Mouse (Mus musculus): ENCODE measurements around the gene Olfr1419. TPM values are rescaled to one million over a fixed set of nuclear protein-coding genes. Genes with fewer than 3 reads are reported as not detected.
A peak's percentile ranks its signal among the peaks of the same experiment; 100 is the strongest.
"Not testable (repeated sequence)": the region's sequence is repeated elsewhere in the genome, so short reads cannot be mapped to it uniquely, and the experiment has no call there.

Gene Olfr1419
- polyA plus RNA-seq (2015; fragmentation: Nextera tagmentation; extraction: Ambion mirVana), result 0.05 TPM in 1 of 2 replicates, not detected in the other

DNA sequence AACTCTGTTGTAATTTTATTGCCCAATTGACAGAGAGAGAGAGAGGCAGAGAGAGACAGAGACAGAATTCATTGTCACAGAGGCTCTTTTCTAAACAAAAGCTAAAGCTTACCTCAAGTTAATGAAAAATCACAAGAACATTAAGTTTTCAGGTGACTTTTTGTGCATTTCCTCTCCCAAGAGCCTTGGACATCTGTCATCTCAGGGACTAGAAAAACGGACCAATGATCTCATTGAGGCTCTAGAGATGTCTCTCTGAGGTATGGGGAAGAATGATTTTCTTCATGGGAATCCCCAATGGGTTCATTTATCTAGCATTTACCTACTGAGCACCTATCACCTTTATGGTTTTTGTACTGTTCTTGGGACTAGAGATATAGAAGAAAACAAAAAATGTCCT is at the start of gene Olfr1419:
TSS of gene Olfr1419 (minus strand) at position 101 of the 400 bp plus-strand sequence.
- no peaks in the 10 kb centered on the region for H3K4me1 ChIP-seq
- no peak within 1 kb of the TSS for H3K9ac ChIP-seq
- ATAC-seq (replicated peaks), result no peak
- H3K36me3 ChIP-seq (replicated peaks), result no peaks in the 10 kb centered on the region
- no peak within 1 kb of the TSS for H3K27ac ChIP-seq
- no peak within 1 kb of the TSS for H3K4me2 ChIP-seq
- 52% methylated on average over 1 of the region's 1 CpGs for whole genome bisulfite sequencing
- H3K4me3 ChIP-seq, result no peak within 1 kb of the TSS
- H3K9me3 ChIP-seq, result no peaks in the 10 kb centered on the region
- H3K27me3 ChIP-seq (replicated peaks), result no peaks in the 10 kb centered on the region

DNA sequence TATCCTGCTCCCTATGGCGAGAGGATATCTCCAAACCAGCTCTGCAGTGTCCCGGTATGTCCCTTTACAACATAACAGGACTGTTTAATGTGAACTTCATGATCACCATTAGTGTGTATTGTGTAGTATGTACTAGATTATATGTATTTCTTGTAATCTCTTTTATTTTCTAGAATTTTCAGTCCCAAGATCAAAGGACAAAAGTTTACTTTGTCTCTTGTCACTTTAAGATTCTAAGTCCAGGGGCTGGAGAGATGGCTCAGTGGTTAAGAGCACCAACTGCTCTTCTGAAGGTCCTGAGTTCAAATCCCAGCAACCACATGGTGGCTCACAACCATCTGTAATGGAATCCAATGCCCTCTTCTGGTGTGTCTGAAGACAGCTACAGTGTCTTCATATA is 47.6 kb upstream of the Olfr1419 start:
- 97% methylated on average over 2 of the region's 2 CpGs for WGBS
- H3K9me3 ChIP-seq; H3K27me3 ChIP-seq (replicated peaks); H3K27ac ChIP-seq; ATAC-seq (replicated peaks); H3K4me2 ChIP-seq; H3K4me3 ChIP-seq; H3K9ac ChIP-seq; H3K4me1 ChIP-seq: not testable (repeated sequence)
- peaks cover 58% of the 10 kb centered on the region for H3K36me3 ChIP-seq (replicated peaks)

DNA sequence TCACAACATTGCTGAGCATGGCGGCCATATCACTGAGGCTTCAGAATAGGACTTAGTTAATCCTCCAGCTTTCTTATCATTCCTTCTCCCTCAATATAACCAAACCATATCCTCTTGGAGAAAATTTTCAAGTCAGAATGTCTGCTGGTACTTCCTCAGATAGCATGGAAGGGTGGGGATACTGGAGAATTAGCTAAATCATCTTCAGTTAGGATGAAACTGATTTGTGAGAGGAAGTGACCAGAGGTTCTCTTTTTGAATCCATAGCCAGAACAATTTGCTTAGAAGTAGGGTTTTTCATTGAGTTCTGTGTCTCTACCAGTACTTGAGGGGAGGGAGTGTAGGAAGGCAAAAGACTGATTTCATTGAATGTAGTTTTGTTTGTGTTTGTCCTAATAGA is 47.2 kb upstream of the Olfr1419 start:
- H3K4me2 ChIP-seq, result no peak overlapping the region
- ATAC-seq (replicated peaks), result no peak
- no peaks in the 10 kb centered on the region for H3K4me1 ChIP-seq
- peaks cover 54% of the 10 kb centered on the region for H3K36me3 ChIP-seq (replicated peaks)
- no peak overlapping the region for H3K27ac ChIP-seq
- no peak overlapping the region for H3K4me3 ChIP-seq
- no peak overlapping the region for H3K9ac ChIP-seq
- H3K27me3 ChIP-seq (replicated peaks), result no peaks in the 10 kb centered on the region
- WGBS, result 91% methylated on average over 1 of the region's 1 CpGs
- H3K9me3 ChIP-seq, result no peaks in the 10 kb centered on the region

DNA sequence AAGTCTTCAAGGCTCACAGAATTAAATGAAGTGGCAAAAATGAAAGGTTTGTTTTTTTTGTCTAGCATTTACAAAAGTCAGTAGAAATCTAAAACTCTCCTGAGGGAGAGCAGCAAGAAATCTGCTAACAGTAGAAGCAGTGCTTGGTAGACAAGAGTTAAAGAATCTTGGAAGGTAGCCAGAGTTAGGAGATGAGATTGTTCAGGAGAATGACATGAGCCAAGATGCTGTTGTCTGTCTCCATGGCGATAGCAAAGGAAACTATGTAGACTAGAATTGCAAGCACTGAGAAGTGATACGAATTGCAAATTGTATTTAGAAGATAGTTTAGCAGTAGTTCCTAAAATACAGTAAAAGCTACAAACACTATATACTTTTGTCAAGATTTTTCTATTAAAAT is 40.9 kb upstream of the Olfr1419 start:
- Histone ChIP-seq H3K9me3 (no peaks in the 10 kb centered on the region), H3K4me3 (no peak overlapping the region), H3K27me3 (replicated peaks) (no peaks in the 10 kb centered on the region), H3K27ac (no peak overlapping the region), H3K36me3 (replicated peaks) (peaks cover 12% of the 10 kb centered on the region), H3K4me1 (peaks cover 28% of the 10 kb centered on the region), H3K9ac (no peak overlapping the region), H3K4me2 (no peak overlapping the region)
- ATAC-seq (replicated peaks), result no peak
- WGBS, result 19% methylated on average over 2 of the region's 2 CpGs

DNA sequence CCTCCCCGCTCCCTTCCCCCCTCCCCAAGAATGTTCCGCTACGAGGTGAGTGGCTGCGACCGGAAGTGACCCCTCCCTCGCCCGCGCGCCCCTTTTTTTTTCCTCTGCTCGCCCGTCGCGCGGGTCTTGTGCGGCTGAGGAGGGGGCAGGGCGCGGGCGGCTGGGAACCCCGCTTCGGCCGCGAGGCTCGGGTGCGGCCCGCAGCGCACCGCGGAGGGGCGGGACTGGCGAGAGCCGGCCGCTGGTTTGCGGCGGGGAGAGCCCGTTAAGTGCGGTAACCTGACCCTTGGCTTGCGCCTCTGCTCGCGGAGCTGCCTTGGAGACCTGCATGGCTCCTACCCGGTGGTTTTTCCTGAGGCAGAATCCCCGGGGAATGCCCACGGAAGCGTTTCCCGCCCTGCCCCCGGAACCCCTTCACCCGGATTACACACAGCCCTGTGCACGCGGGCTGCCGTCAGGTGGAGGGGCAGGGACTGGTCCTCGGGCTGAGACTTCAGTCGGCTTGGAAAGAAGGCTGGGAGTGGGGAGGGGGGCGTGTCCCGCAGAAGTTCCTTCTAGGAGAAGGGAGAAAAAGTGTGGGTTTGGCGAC is 37.7 kb upstream of the Olfr1419 start:
- under 1% methylated on average over 47 of the region's 54 CpGs for WGBS
- Histone ChIP-seq H3K9me3 (no peaks in the 10 kb centered on the region), H3K27ac (peak overlapping the region; percentile 90), H3K27me3 (replicated peaks) (no peaks in the 10 kb centered on the region), H3K4me2 (peak overlapping the region; percentile 79), H3K9ac (peak overlapping the region; percentile 84), H3K4me3 (peak overlapping the region; percentile 90), H3K36me3 (replicated peaks) (peaks cover 3% of the 10 kb centered on the region; the same call in 1 of the 2 replicates), H3K4me1 (peaks cover 28% of the 10 kb centered on the region)
- peak; percentile 80 for ATAC-seq (replicated peaks)

DNA sequence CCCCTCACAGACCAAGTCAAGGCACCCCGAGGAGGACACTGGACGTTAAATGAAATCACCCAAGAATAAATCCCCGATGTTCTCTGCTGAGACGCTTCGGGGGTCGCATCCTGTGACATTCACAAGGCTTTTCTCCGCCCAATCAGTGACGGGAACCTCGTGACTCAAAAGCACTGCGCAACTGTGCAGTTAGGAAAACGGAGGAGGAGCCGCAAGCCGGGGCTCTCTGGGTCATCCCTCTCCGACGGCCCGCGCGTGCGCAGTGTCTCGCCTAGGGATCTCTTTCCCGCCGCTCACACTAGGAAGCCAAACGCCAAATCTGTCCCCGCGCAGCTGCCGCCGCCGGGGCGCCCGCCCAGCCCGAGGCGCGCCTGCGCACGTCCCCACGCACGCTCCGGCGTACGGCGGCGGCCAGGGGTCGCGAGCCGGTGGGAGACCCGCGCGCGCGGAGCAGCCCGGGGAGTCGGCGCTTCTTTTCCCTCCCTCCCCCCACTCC is 37.2 kb upstream of the Olfr1419 start, which contains the start of gene Patl1:
TSS of gene Patl1 (plus strand) at position 363 of the 496 bp plus-strand sequence.
- H3K4me1 ChIP-seq, result peaks cover 28% of the 10 kb centered on the region
- H3K27me3 ChIP-seq (replicated peaks), result no peaks in the 10 kb centered on the region
- H3K36me3 ChIP-seq (replicated peaks), result peaks cover 3% of the 10 kb centered on the region; the same call in 1 of the 2 replicates
- H3K27ac ChIP-seq, result peak within 1 kb of the TSS; percentile 90
- H3K9ac ChIP-seq, result peak within 1 kb of the TSS; percentile 84
- ATAC-seq (replicated peaks), result peak; percentile 97
- H3K9me3 ChIP-seq, result no peaks in the 10 kb centered on the region
- peak within 1 kb of the TSS; percentile 79 for H3K4me2 ChIP-seq
- peak within 1 kb of the TSS; percentile 90 for H3K4me3 ChIP-seq
- WGBS, result under 1% methylated on average over 44 of the region's 53 CpGs

DNA sequence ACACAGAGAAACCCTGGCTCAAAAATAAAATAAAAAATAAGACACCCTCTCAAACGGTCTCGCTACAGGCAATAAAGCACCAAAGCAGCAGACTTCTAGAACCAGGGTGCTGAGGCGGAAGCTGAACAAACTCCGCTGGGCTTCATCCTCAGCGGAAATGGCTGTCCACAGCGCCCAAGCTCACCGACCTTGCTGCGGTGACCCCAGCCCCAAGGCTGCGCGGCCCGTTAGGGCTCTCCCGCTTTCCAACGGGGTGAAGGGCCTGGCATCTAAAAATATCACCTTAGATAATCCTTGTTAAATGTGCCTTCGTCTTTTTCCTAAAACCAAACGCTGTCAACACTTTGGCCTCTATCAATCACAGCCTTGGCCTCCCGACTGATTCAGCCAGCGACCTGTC is 36.7 kb upstream of the Olfr1419 start:
- peaks cover 28% of the 10 kb centered on the region for H3K4me1 ChIP-seq
- 5% methylated on average over 17 of the region's 17 CpGs for WGBS
- peak; percentile 54 for ATAC-seq (replicated peaks)
- H3K4me3 ChIP-seq, result peak overlapping the region; percentile 90
- H3K27ac ChIP-seq, result peak overlapping the region; percentile 90
- peaks cover 3% of the 10 kb centered on the region; the same call in 1 of the 2 replicates for H3K36me3 ChIP-seq (replicated peaks)
- no peaks in the 10 kb centered on the region for H3K9me3 ChIP-seq
- H3K27me3 ChIP-seq (replicated peaks), result no peaks in the 10 kb centered on the region
- H3K9ac ChIP-seq, result peak overlapping the region; percentile 84
- H3K4me2 ChIP-seq, result peak overlapping the region; percentile 79

DNA sequence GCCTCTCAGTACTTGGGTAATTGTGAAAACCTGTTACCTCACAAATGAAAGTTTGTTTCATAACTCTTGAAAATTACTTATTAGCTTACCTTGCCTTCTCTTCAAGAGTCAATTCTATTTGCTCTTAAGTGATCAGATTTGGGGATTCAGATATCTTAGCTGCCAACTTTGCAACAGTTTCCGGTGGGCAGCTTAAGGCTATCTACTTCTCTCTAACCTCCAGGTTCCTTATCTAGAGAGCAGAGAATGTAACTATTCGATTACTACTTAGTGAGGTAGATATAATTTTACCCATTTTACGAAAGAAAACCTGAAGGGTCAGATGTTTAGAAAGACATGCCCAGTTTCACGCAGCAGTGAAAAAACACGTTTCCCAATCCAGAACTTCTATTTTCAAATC is 36.1 kb upstream of the Olfr1419 start:
- 92% methylated on average over 5 of the region's 5 CpGs for WGBS
- H3K27ac ChIP-seq, result no peak overlapping the region
- no peak for ATAC-seq (replicated peaks)

DNA sequence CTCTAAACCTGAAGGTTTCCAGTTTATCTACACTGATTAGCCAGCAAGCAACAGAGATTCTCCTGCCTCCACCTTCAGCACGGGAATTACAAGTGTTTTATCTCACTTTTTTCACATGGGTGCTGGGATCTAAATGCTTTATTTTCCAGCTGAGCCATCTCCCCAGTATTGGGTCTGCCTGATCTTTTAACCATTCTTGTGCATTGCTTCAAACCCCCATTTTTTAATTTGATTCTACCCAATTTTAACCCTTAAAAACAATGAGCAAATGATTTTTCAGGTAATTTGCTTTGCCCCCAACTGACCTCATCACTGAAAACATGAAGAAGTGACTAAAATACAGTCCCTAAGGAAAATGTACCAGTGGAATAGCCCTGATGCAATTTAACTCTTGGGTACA is 11.4 kb upstream of the Olfr1419 start, which contains the start of gene Olfr1420:
TSS of gene Olfr1420 (plus strand) at position 301 of the 400 bp plus-strand sequence.
- no peak within 1 kb of the TSS for H3K4me2 ChIP-seq
- H3K9ac ChIP-seq, result no peak within 1 kb of the TSS
- H3K4me3 ChIP-seq, result no peak within 1 kb of the TSS
- no peak within 1 kb of the TSS for H3K27ac ChIP-seq
- no peaks in the 10 kb centered on the region for H3K4me1 ChIP-seq
- no peaks in the 10 kb centered on the region for H3K27me3 ChIP-seq (replicated peaks)
- H3K36me3 ChIP-seq (replicated peaks), result no peaks in the 10 kb centered on the region
- no peaks in the 10 kb centered on the region for H3K9me3 ChIP-seq
- no peak for ATAC-seq (replicated peaks)
- WGBS, result 47% methylated on average over 1 of the region's 1 CpGs

More for the DNA sequence above, 36.1 kb upstream of the Olfr1419 start:
- H3K4me1 ChIP-seq, result peaks cover 28% of the 10 kb centered on the region
- peak overlapping the region; percentile 84; the same call in 1 of the 2 replicates for H3K9ac ChIP-seq
- peak overlapping the region; percentile 79 for H3K4me2 ChIP-seq
- H3K36me3 ChIP-seq (replicated peaks), result peaks cover 3% of the 10 kb centered on the region; the same call in 1 of the 2 replicates
- no peaks in the 10 kb centered on the region for H3K27me3 ChIP-seq (replicated peaks)
- no peaks in the 10 kb centered on the region for H3K9me3 ChIP-seq
- H3K4me3 ChIP-seq, result peak overlapping the region; percentile 90

DNA sequence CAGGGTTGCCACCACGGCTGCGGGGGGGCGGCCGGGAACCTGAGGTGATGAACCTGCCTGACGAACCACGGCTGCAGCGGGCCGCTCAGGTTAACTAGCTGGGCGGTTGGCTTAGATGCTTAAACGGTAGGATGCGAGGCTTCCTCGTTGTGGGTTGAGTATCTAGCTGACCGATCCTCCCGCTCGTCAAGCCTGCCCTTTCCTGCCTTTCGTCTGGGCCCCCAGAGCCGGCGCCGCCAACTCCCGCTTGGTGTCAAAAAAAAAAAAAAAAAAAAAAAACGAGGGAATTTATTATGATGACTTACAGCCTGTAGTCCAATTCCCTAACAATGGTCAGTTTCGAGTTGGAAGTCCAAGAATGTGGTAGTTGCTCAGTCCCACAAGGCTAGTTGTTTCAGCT is 3.5 kb upstream of the Olfr1419 start:
- not testable (repeated sequence) for H3K9me3 ChIP-seq; H3K4me2 ChIP-seq; ATAC-seq (replicated peaks); H3K27ac ChIP-seq; H3K9ac ChIP-seq; H3K27me3 ChIP-seq (replicated peaks); H3K36me3 ChIP-seq (replicated peaks); H3K4me3 ChIP-seq; H3K4me1 ChIP-seq
- 67% methylated on average over 22 of the region's 22 CpGs for WGBS

DNA sequence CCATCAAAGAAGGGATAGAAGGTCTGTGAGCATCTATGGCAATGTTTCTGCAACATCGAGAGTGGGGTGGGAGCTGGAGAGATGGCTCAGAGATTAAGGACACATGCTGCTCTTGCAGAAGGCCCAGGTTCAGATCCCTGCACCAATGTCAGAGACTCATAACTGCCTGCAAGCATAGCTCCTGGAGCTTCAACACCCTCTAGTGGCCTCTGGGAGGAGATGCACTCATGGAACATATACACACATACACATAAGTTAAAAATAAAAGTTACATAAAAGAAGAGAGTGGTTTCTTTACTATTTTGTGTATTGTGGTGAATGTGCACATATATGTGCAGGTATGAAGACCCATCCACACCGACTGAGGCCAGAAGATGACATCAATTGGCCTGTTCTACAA is 7.1 kb downstream of the Olfr1419 start:
- no peak overlapping the region for H3K9ac ChIP-seq
- no peaks in the 10 kb centered on the region for H3K9me3 ChIP-seq
- 78% methylated on average over 2 of the region's 2 CpGs for WGBS
- no peaks in the 10 kb centered on the region for H3K36me3 ChIP-seq (replicated peaks)
- no peak overlapping the region for H3K4me2 ChIP-seq
- no peak overlapping the region for H3K4me3 ChIP-seq
- no peak for ATAC-seq (replicated peaks)
- no peaks in the 10 kb centered on the region for H3K4me1 ChIP-seq
- H3K27me3 ChIP-seq (replicated peaks), result no peaks in the 10 kb centered on the region
- no peak overlapping the region for H3K27ac ChIP-seq

DNA sequence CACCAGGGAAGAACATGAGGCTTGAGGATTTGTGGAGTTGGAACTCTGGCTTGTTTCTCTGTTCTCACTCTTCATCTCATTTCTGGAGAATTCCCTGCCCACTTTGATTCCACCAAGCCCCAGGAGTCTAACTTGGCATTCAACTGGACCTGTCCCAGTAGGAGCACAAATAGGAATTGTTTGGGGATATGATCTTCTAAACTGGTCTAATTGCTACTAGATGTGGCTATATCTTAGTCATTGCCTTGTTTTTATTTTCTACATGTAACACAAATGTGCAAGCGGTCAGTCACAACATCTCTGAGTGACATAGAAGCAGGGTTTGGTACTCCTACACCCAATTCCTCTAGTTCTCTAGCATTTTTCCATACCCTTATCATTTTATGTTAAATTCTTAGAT is 13.9 kb downstream of the Olfr1419 start, which contains the start of gene Olfr1418:
TSS of gene Olfr1418 (minus strand) at position 101 of the 400 bp plus-strand sequence.
- Histone ChIP-seq H3K4me2 (no peak within 1 kb of the TSS), H3K9ac (no peak within 1 kb of the TSS), H3K27me3 (replicated peaks) (no peaks in the 10 kb centered on the region), H3K4me3 (no peak within 1 kb of the TSS), H3K4me1 (no peaks in the 10 kb centered on the region), H3K27ac (no peak within 1 kb of the TSS), H3K9me3 (no peaks in the 10 kb centered on the region), H3K36me3 (replicated peaks) (no peaks in the 10 kb centered on the region)
- 95% methylated on average over 1 of the region's 1 CpGs for WGBS
- no peak for ATAC-seq (replicated peaks)

DNA sequence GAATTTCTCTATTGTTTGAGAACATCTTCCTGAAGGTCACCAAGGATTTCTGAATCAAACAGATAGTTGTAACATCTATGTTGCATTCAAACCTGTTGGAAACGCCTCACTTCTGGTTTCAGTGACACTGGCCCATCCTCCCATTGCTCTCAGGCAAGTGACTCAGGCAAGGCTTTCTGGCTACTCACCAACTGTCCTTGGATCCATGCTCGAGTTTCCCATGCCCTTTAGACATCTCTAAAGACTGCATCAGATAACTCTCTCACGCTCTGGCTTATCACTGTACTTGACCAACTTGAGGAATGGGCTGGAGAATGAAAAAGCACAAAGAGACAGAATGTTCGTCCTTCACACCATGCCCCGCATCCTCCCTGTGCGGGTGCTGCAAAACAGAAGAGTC is 18.4 kb downstream of the Olfr1419 start:
- H3K27ac ChIP-seq, result no peak overlapping the region
- H3K9ac ChIP-seq, result no peak overlapping the region
- no peak overlapping the region for H3K4me3 ChIP-seq
- ATAC-seq (replicated peaks), result no peak
- no peaks in the 10 kb centered on the region for H3K9me3 ChIP-seq
- no peaks in the 10 kb centered on the region for H3K27me3 ChIP-seq (replicated peaks)
- no peaks in the 10 kb centered on the region for H3K36me3 ChIP-seq (replicated peaks)
- H3K4me1 ChIP-seq, result no peaks in the 10 kb centered on the region
- H3K4me2 ChIP-seq, result no peak overlapping the region
- 81% methylated on average over 6 of the region's 6 CpGs for WGBS
